ENCODE assay signal across 23 mouse cellular contexts in genomic region chr16:91168398-91168797, GRCm38 (mm10). TPM values are rescaled to one million over a fixed set of nuclear protein-coding genes. Genes with fewer than 3 reads are reported as not detected.
"Had no signal": no experiment of that assay in that cellular context is flagged by ENCODE, and none has a peak within 500 bp of the region (broad histone marks: within the 10 kb centered on the region; RNA-seq: fewer than 3 reads in every experiment).

No protein-coding gene starts in this region.

- H3K27ac ChIP-seq: liver, embryonic 14.5 days; midbrain, embryonic 12.5 days; midbrain, embryonic 15.5 days; neural tube, embryonic 13.5 days; neural tube, embryonic 15.5 days had no signal

- H3K4me3 ChIP-seq: midbrain, embryonic 12.5 days; midbrain, embryonic 15.5 days; myocyte; neural tube, embryonic 13.5 days; neural tube, embryonic 15.5 days had no signal

- H3K4me2 ChIP-seq: lung, embryonic 14.5 days; midbrain, embryonic 12.5 days; midbrain, embryonic 15.5 days; neural tube, embryonic 13.5 days; neural tube, embryonic 15.5 days had no signal

- H3K36me3 ChIP-seq: midbrain, embryonic 12.5 days; midbrain, embryonic 15.5 days; neural tube, embryonic 13.5 days; neural tube, embryonic 15.5 days had no signal

- ATAC-seq: midbrain, embryonic 15.5 days had no signal

- H3K9me3 ChIP-seq: midbrain, embryonic 12.5 days; midbrain, embryonic 15.5 days; neural tube, embryonic 13.5 days; neural tube, embryonic 15.5 days had no signal

- DNase-seq: lung, adult 18-20 months; lung, embryonic 14.5 days; lung, postnatal 10 days; lung, postnatal 4 days; retina, postnatal 1 day; right cerebral cortex, adult 18-20 months; right cerebral cortex, postnatal 25 days; right cerebral cortex, postnatal 4 days; spleen, adult 18-20 months; thymus, adult 18-20 months; thymus, postnatal 14 days; thymus, postnatal 36 days had no signal

- H3K9ac ChIP-seq: liver, embryonic 14.5 days; lung, embryonic 14.5 days; midbrain, embryonic 12.5 days; midbrain, embryonic 15.5 days; neural tube, embryonic 13.5 days; neural tube, embryonic 15.5 days had no signal

RNA-seq across cellular contexts. Expression of gene Olig2, which starts 56.9 kb away (rescaled TPM):
- polyA plus RNA-seq: liver, embryonic 14.5 days; liver, embryonic 16.5 days; lung, embryonic 14.5 days; lung, embryonic 16.5 days; myocyte; small intestine, adult 2 months; stomach, embryonic 14.5 days; stomach, embryonic 16.5 days had no signal
